Mouse (Mus musculus) heart, embryonic 10.5 days (tissue): Measurements from ENCODE around the gene Mgll. TPM values are rescaled to one million over a fixed set of nuclear protein-coding genes. Genes with fewer than 3 reads are reported as not detected.

Source experiments
- DNase-seq: peaks from one replicate; pipeline ENCODE4 v3.0.0-alpha.2; 2017; ENCODE audit warnings: low spot score
- H3K27ac ChIP-seq: fragments of 300-500 bp; sonication (generic); 2 replicates; pipeline ENCODE4 v1.5.1; 2016; ENCODE audit warnings: mild to moderate bottlenecking
- H3K27me3 ChIP-seq: fragments of 300-500 bp; sonication (generic); 2 replicates; pipeline ENCODE4 v1.6.1; 2016; ENCODE audit warnings: mild to moderate bottlenecking; ENCODE audit not compliant: poor library complexity, insufficient read depth, severe bottlenecking
- H3K36me3 ChIP-seq: fragments of 300-500 bp; sonication (generic); 2 replicates; pipeline ENCODE4 v1.6.1; 2016; ENCODE audit warnings: mild to moderate bottlenecking, moderate library complexity
- H3K4me1 ChIP-seq: fragments of 300-500 bp; sonication (generic); 2 replicates; pipeline ENCODE4 v1.6.1; 2016; ENCODE audit warnings: mild to moderate bottlenecking
- H3K4me3 ChIP-seq: fragments of 300-500 bp; sonication (generic); 2 replicates; pipeline ENCODE4 v1.5.1; 2016; ENCODE audit warnings: mild to moderate bottlenecking, moderate library complexity
- H3K9me3 ChIP-seq: fragments of 300-500 bp; sonication (generic); 2 replicates; pipeline ENCODE4 v1.6.1; 2016; ENCODE audit warnings: mild to moderate bottlenecking, moderate library complexity
- WGBS: fragments of 180-500 bp; shearing (Covaris S2); methylation state at CpG from one replicate; pipeline ENCODE4 v1.1.7; 2016; 5-methylcytosine and 5-hydroxymethylcytosine counted together
- polyA plus RNA-seq: library from polyadenylated mRNA; unstranded; fragments of >200 nt; fragmentation: Nextera tagmentation; extraction: Ambion mirVana; gene quantifications from 2 replicates; pipeline ENCODE4 v1.2.1, GENCODE M21; 2016

Gene Mgll
- polyA plus RNA-seq, 1 experiment from 2014 or later: 5.4 TPM

DNA sequence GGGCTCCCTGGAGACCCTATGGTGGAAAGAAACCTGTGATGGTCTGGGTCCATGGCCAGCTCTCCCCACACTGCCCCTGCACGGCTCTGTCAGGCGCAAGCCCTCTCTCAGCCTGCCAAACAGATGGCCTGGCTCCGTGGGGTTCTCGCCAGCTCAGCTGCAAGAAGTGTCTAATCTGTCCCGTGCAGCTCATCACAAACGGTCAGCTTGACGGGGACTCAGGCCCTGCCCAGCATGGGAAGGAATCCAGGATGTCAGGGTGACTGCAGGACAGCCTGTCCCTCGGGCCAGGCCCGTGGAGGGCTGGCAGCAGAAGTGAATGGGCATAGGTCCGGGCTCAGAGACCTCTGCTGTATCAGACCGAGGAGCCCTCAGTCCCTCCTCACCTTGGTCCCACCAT is 97.7 kb downstream of the Mgll start:
- Histone ChIP-seq H3K9me3 (no peaks in the 10 kb centered on the region), H3K4me3 (no peak overlapping the region), H3K4me1 (peaks cover 36% of the 10 kb centered on the region), H3K27ac (peak overlapping the region; percentile 44; the same call in 1 of the 2 replicates), H3K36me3 (no peaks in the 10 kb centered on the region), H3K27me3 (0 out of 2 replicates have a peak, but pooled peaks cover 20% of the 10 kb centered on the region)
- DNase-seq: no peak
- 68% methylated on average over 11 of the region's 11 CpGs for WGBS

DNA sequence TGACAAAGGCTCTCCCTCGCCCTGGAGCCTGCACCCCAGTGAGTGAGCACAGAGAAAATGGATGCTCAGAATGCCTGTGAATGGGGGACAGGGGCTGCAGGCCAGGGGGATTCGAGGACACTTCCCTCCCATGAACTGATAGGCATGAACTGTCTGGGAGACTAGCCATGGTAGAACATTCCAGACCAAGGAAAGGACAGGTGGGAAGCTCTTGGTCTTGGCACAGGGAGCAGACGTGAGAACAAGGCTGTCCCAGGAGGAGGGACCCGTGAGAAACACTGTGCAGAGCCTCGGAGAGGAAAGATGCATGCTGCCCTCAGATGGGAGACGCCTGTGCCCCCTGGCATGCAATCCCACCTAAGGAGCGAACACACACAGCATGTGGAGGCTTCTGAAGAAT is 100.0 kb downstream of the Mgll start:
- Histone ChIP-seq H3K9me3 (no peaks in the 10 kb centered on the region), H3K4me1 (peaks cover 52% of the 10 kb centered on the region), H3K36me3 (no peaks in the 10 kb centered on the region), H3K27ac (no peak overlapping the region; the same call in 1 of the 2 replicates), H3K4me3 (no peak overlapping the region), H3K27me3 (0 out of 2 replicates have a peak, but pooled peaks cover 20% of the 10 kb centered on the region)
- no peak for DNase-seq
- WGBS: 62% methylated on average over 7 of the region's 7 CpGs

DNA sequence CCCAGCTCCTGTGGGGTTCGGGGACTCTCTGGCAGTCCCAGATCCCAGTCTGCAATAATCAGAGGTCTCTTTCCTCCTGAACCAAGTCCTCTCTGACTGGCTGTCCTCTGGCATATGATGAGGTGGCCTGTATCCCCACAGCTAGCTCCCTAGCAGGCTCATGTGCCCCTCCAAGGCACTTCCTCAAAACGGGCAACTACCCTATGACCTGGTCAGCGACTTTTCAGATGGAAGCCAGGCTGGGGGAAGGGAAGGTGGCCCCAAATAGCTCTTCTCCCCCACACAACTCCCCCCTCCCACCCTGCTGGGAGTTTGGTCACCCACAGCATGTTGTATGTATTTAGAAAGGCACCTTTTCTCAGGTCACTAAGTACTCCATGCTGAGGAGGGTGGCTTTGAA is 101.9 kb downstream of the Mgll start:
- no peak for DNase-seq
- peak overlapping the region; percentile 56; the same call in 1 of the 2 replicates for H3K27ac ChIP-seq
- H3K4me1 ChIP-seq: peaks cover 37% of the 10 kb centered on the region
- H3K27me3 ChIP-seq: 0 out of 2 replicates have a peak, but pooled peaks cover 24% of the 10 kb centered on the region
- WGBS: 55% methylated on average over 3 of the region's 3 CpGs
- no peaks in the 10 kb centered on the region for H3K9me3 ChIP-seq
- no peak overlapping the region for H3K4me3 ChIP-seq
- no peaks in the 10 kb centered on the region for H3K36me3 ChIP-seq

DNA sequence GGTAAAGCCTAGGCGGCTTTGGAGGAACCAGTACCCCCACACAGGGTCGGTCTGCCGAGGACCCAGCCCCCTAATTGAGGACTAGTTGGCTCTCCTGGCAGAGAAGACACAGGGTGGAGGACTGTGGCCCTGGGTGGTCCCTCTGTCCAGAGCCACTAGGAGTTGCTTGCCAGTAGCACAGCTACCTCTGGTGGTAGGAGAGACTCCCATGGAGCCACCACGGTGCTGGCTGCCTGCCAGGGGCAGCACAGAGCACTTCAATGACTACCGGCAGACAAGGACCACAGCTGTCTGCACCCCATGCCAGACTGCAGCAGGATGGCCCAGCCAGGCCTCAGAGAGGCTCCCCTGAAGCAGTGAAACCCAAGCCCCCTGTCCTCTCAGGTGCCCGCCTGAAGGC is 102.3 kb downstream of the Mgll start:
- Histone ChIP-seq H3K27ac (peak overlapping the region; percentile 56), H3K9me3 (no peaks in the 10 kb centered on the region), H3K4me3 (no peak overlapping the region), H3K36me3 (no peaks in the 10 kb centered on the region), H3K4me1 (peaks cover 35% of the 10 kb centered on the region), H3K27me3 (0 out of 2 replicates have a peak, but pooled peaks cover 24% of the 10 kb centered on the region)
- WGBS: 26% methylated on average over 6 of the region's 6 CpGs
- DNase-seq: peak; percentile 92

DNA sequence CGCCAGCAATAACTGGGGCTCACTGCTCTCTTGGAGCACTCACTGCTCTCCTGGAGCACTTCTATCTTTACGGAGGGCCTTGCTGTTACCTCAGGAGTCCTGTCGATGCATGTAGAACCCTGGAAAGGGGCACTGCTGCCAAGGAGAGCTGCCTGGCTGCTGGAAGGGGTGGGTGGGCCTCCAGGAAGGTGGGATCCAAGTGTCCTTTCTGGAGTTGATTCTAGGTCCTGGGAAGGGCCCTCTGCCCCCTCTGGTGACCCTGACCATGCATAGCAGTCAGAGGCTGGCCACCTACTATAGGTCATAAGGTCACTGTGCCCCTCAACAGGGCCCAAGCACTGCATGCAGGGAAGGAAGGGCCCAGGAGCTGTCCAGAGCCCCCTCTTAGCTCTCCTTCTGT is 102.8 kb downstream of the Mgll start:
- Histone ChIP-seq H3K9me3 (no peaks in the 10 kb centered on the region), H3K36me3 (no peaks in the 10 kb centered on the region), H3K4me1 (peaks cover 31% of the 10 kb centered on the region), H3K4me3 (no peak overlapping the region), H3K27me3 (0 out of 2 replicates have a peak, but pooled peaks cover 24% of the 10 kb centered on the region), H3K27ac (peak overlapping the region; percentile 52)
- no peak for DNase-seq
- 70% methylated on average over 3 of the region's 3 CpGs for WGBS

DNA sequence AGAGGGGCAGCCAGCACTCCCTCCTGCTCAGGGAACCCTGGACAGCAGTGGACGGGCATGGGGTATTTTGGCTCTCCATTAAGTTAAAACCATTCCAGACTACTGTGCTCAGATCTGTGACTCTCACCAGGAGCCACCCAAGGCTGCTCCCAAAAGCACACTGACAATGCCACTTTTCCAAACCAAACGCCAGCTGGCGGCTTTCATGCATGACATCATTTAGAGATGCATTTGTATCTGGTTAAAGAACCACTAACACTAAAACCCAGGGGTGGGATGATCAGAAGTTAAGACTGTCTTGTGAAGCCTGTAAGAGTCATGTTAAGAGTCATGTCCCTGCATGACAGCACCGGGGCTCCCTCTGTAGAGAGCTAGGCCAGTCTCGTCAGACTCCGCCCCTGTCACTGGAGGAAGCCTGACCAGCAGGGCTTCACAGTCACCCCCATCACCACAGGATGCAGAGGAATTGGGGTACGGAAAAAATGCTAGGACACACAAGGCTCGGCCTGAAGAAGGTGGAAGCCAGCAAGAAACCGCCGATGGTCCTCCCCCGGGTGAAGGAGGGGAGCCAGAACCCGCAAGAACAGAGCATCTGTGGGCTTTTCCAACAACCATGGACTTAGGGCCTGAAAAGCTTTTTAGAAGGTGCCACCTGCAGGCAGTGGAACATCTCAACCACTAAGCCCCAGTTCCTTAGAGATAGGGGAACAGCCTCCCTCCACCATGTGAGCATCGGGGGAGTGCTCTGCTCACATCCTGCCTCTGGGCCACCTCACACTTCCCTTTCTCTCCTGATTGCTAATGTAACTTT is 103.4 kb downstream of the Mgll start:
- Histone ChIP-seq H3K4me1 (peaks cover 31% of the 10 kb centered on the region), H3K4me3 (no peak overlapping the region), H3K9me3 (no peaks in the 10 kb centered on the region), H3K36me3 (no peaks in the 10 kb centered on the region), H3K27me3 (0 out of 2 replicates have a peak, but pooled peaks cover 24% of the 10 kb centered on the region), H3K27ac (peak overlapping the region; percentile 52; the same call in 1 of the 2 replicates)
- 62% methylated on average over 13 of the region's 13 CpGs for WGBS
- DNase-seq: no peak

DNA sequence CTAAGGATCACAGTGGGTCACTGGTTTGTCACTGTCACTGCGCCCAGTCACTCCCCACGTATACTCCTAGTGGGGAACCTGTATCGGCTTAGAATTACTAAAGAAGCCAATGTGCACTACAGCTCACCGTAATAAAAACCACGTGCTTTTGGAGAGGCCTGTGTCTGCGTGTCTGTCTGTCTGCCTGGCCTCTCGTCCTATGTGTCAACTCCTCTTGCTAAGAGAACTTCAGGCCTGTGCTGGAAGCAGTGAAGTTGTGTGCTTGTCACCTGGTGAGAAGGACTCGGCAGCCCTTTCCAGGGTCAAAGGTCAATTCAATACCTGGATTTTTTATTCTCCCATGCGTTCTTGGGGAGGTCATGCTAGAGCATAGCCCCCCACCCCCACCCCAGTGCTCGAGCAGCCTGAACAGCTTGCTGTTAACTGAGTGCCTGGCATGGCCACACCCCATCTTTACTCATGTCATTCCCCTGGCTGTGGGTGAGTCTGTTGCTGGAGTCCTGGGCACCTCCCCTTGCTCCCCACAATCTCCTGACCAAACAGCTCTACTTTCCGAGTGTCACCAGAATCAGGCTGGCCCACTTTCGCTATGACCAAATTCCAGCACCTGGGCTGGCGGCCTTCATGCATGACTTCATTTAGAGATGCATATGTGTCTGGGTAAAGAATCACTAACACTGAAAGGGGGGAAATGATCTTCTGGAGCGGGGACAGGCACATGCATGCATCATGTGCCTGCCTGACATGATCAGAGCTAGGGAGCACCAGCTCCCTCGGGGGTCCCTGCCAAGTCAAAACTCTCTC is 104.2 kb downstream of the Mgll start:
- Histone ChIP-seq H3K27ac (no peak overlapping the region), H3K36me3 (no peaks in the 10 kb centered on the region), H3K4me1 (peaks cover 35% of the 10 kb centered on the region), H3K9me3 (no peaks in the 10 kb centered on the region), H3K4me3 (no peak overlapping the region), H3K27me3 (0 out of 2 replicates have a peak, but pooled peaks cover 20% of the 10 kb centered on the region)
- 71% methylated on average over 15 of the region's 15 CpGs for WGBS
- DNase-seq: no peak

DNA sequence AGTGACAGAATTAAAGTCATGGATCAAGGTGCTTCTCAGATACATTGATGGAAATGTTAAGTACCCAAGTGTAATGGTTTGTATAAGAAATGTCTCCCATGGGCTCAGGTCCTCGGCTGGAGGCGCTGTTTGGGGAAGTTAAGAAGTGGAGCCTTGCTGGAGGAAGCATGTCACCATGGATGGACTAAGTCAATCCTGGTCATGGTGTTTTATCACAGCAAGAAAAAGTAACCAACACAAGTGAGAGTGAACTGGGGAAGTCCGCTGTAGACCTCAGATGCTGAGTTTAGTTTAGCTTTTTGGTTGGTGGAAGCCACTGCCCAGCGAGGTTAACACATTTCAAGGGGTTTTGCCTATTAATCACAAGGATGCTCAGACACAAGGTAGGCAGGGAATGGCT is 105.4 kb downstream of the Mgll start:
- DNase-seq: no peak
- 80% methylated on average over 4 of the region's 4 CpGs for WGBS
- H3K9me3 ChIP-seq: no peaks in the 10 kb centered on the region

DNA sequence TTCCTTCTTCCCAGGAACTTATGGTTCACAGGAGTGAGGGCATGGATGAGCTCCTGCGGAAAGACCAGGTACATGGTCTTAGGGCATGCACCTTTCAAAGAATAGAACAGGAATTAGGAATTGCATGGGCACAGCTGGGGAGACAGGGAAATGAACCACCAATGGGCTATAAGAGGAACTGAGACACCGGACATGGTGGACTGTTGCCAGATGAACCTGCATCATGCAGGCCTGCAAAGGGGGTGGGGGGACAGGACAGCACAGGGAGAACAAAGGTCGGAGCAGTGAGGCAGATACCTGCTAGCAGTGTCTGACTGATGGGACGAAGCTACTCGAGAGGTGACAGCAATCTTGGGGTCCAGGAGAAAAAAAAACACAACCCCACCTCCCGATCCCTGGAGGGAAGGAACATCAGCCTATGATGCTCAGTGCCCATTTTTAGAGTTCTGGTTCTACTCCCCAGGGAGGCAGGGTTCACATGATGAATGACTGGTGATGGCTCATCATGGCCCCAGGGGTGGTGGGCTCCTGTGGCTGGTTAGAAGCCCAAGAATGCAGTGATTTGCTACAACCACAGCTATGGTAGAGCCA is 106.0 kb downstream of the Mgll start:
- Histone ChIP-seq H3K36me3 (peaks cover 3% of the 10 kb centered on the region; the same call in 1 of the 2 replicates), H3K9me3 (no peaks in the 10 kb centered on the region), H3K27ac (no peak overlapping the region), H3K4me3 (no peak overlapping the region), H3K4me1 (peaks cover 40% of the 10 kb centered on the region), H3K27me3 (0 out of 2 replicates have a peak, but pooled peaks cover 5% of the 10 kb centered on the region)
- DNase-seq: no peak
- 89% methylated on average over 6 of the region's 6 CpGs for WGBS

More for the DNA sequence above, 105.4 kb downstream of the Mgll start:
- Histone ChIP-seq H3K27me3 (0 out of 2 replicates have a peak, but pooled peaks cover 11% of the 10 kb centered on the region), H3K27ac (no peak overlapping the region), H3K36me3 (no peaks in the 10 kb centered on the region), H3K4me1 (peaks cover 42% of the 10 kb centered on the region), H3K4me3 (no peak overlapping the region)

DNA sequence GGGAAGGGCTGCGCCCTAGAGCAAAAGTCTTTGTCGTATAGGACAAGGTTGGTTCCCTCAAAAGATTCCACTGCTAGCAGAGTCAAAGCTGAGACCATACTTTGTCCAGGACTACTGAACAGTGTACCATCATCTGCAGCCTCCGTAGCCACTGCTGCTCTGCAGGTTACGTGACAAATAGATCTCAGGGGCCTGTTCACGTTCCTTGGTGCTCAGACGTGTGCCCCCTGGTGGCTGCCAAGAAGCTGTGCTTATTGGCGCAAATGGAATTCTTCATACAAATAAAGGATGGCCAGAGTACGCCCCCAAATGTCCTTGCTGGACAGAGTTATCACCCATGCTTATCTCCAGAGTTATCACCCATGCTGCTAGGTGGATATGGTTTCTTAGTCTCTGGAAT is 107.2 kb downstream of the Mgll start:
- WGBS: 25% methylated on average over 8 of the region's 8 CpGs
- no peak overlapping the region for H3K27ac ChIP-seq
- H3K4me1 ChIP-seq: peaks cover 35% of the 10 kb centered on the region
- H3K4me3 ChIP-seq: no peak overlapping the region
- no peak for DNase-seq
- H3K36me3 ChIP-seq: peaks cover 14% of the 10 kb centered on the region
- no peaks in the 10 kb centered on the region for H3K9me3 ChIP-seq
- H3K27me3 ChIP-seq: 0 out of 2 replicates have a peak, but pooled peaks cover 4% of the 10 kb centered on the region

DNA sequence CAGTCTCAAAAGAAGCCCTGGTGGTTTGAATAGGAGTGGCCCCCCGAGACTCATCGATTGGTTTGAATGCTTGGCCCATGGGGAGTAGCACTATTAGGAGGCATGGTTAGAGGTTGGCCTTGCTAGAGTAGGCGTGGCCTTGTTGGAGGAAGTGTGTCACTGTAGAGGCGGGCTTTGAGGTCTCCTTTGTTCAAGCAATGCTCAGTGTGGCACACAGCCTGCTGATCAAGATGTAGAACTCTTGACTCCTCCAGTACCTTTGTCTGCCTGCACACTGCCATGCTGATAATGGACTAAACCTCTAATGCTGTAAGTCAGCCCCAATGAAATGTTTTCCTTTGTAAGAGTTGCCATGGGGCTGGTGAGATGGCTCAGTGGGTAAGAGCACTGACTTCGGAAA is 108.5 kb downstream of the Mgll start:
- Histone ChIP-seq H3K4me3 (no peak overlapping the region), H3K27me3 (0 out of 2 replicates have a peak, but pooled peaks cover 4% of the 10 kb centered on the region), H3K36me3 (peaks cover 25% of the 10 kb centered on the region), H3K9me3 (no peaks in the 10 kb centered on the region), H3K4me1 (peaks cover 23% of the 10 kb centered on the region), H3K27ac (peak overlapping the region; percentile 50; the same call in 1 of the 2 replicates)
- DNase-seq: no peak
- WGBS: 79% methylated on average over 5 of the region's 5 CpGs

DNA sequence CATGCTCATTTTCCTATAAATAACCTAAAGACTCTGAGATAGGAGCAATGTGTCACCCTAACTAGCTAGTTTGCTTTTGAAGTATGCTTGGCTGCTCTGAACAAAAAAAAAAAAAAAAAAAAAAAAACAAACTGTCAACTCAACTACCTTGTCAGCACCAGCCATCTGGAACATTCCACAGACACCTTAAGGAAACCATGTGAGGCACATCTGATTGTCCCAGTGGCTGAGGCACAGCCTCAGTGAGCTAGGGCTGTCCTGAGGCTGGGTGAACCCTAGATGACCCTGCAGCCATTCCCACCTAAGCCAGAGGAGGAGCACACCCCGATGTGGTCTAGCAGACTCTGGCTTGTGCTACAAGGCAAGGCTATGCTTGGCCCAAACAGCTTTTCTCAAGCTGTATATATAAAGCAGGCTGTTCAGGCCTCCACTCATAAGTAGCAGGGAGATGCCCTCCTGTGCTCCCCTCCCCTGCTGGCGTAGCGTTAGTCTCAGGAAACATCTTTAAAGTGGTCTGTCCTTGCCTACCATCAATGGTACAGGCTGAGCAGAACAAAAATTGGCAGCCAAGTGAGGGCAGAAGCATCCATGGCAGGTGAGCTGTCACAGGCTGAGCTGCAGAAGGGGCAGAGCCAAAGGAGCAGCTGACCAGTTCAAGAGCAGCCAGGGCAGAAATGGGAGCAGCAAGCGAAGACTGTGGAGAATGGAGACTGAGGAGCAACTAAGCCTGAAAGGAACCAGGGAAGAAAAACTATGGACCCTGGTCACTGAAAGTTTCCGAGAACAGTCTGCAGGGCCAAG is 109.3 kb downstream of the Mgll start:
- DNase-seq: no peak
- H3K4me1 ChIP-seq: peaks cover 15% of the 10 kb centered on the region
- peaks cover 34% of the 10 kb centered on the region for H3K36me3 ChIP-seq
- peak overlapping the region; percentile 24; the same call in 1 of the 2 replicates for H3K27ac ChIP-seq
- WGBS: 70% methylated on average over 5 of the region's 5 CpGs
- no peaks in the 10 kb centered on the region for H3K9me3 ChIP-seq
- no peak overlapping the region for H3K4me3 ChIP-seq
- H3K27me3 ChIP-seq: 0 out of 2 replicates have a peak, but pooled peaks cover 4% of the 10 kb centered on the region
